Mouse (Mus musculus) inflammation-experienced regulatory T-cells, adult 6 months (primary cell): ENCODE measurements at regions not wholly inside any gene's neighbourhood (a gene's known extent, or its start where the extent isn't known, plus 50 kb on each side); places are given as distances from the start of the nearest gene placed in this dataset.

Experiments used
- ATAC-seq: one replicate; pipeline ENCODE4 v1.8.0; 2017

- no peak for ATAC-seq
Observed at GRCm38 (mm10) chr4:95234030-95234555, 182.1 kb upstream of the Jun start.

- no peak for ATAC-seq
Observed at GRCm38 (mm10) chr4:95247977-95248376, 196.0 kb upstream of the Jun start.

GRCm38 (mm10) chr4:95249031-95249430 lies 197.0 kb upstream of the Jun start:
- no peak for ATAC-seq

GRCm38 (mm10) chr4:95250083-95250482 lies 198.1 kb upstream of the Jun start:
- ATAC-seq = no peak

- ATAC-seq = peak; percentile 54
Observed at GRCm38 (mm10) chr4:95269766-95270165, 217.7 kb upstream of the Jun start.

- peak; percentile 68 for ATAC-seq
Observed at GRCm38 (mm10) chr4:95270389-95270788, 218.4 kb upstream of the Jun start.

GRCm38 (mm10) chr4:95276231-95276630 lies 224.2 kb upstream of the Jun start:
- ATAC-seq = no peak

- peak; percentile 95 for ATAC-seq
Observed at GRCm38 (mm10) chr4:95277989-95278713, 226.1 kb upstream of the Jun start.

GRCm38 (mm10) chr4:95278714-95279095 lies 226.7 kb upstream of the Jun start:
- ATAC-seq = no peak

GRCm38 (mm10) chr4:95279200-95279599 lies 227.2 kb upstream of the Jun start:
- ATAC-seq = no peak

GRCm38 (mm10) chr4:95282083-95282482 lies 230.1 kb upstream of the Jun start:
- ATAC-seq = no peak

GRCm38 (mm10) chr4:95283789-95284188 lies 231.8 kb upstream of the Jun start:
- ATAC-seq = no peak

GRCm38 (mm10) chr4:95284192-95284591 lies 232.2 kb upstream of the Jun start:
- ATAC-seq = no peak

- ATAC-seq = no peak
Observed at GRCm38 (mm10) chr4:95284696-95285095, 232.7 kb upstream of the Jun start.

GRCm38 (mm10) chr4:95290321-95290720 lies 238.3 kb upstream of the Jun start:
- ATAC-seq = no peak

GRCm38 (mm10) chr4:95294110-95294509 lies 242.1 kb upstream of the Jun start:
- ATAC-seq = no peak

- ATAC-seq = no peak
Observed at GRCm38 (mm10) chr4:95301907-95302306, 249.9 kb upstream of the Jun start.

- ATAC-seq = peak; percentile 92
Observed at GRCm38 (mm10) chr4:95303337-95303736, 251.3 kb upstream of the Jun start.

- no peak for ATAC-seq
Observed at GRCm38 (mm10) chr4:95304006-95304405, 252.0 kb upstream of the Jun start.

GRCm38 (mm10) chr4:95307134-95307533 lies 250.2 kb upstream of the Fggy start:
- no peak for ATAC-seq

GRCm38 (mm10) chr4:95308469-95308895 lies 248.8 kb upstream of the Fggy start:
- ATAC-seq = no peak

- no peak for ATAC-seq
Observed at GRCm38 (mm10) chr4:95310410-95310809, 246.9 kb upstream of the Fggy start.

- no peak for ATAC-seq
Observed at GRCm38 (mm10) chr4:95317821-95318290, 239.5 kb upstream of the Fggy start.

- ATAC-seq = no peak
Observed at GRCm38 (mm10) chr4:95318561-95318960, 238.7 kb upstream of the Fggy start.

- no peak for ATAC-seq
Observed at GRCm38 (mm10) chr4:95319036-95319435, 238.3 kb upstream of the Fggy start.
